Mouse (Mus musculus): ENCODE results near the gene Gm10439.
"Not testable (repeated sequence)": the region's sequence is repeated elsewhere in the genome, so short reads cannot be mapped to it uniquely, and the experiment has no call there.

Gene Gm10439

GRCm38 (mm10) chrX:149594270-149594669 lies at the start of gene Gm10439:
TSS of gene Gm10439 (plus strand) at chrX:149594570.
- not testable (repeated sequence) for DNase-seq (ENCODE audit: low spot score)
